Mouse (Mus musculus) hindbrain, embryonic 15.5 days (tissue): Measurements from ENCODE around the gene Art3. TPM values are rescaled to one million over a fixed set of nuclear protein-coding genes. Genes with fewer than 3 reads are reported as not detected.

Source experiments
- ATAC-seq: fragments of 200-750 bp; cut with Nextera tagmentation; 2 replicates; pipeline ENCODE4 v1.8.0; 2017; ENCODE audit warnings: low read depth, moderate number of reproducible peaks, moderate TSS enrichment; ENCODE audit not compliant: low FRiP score
- H3K27ac ChIP-seq: fragments of 300-500 bp; sonication (generic); replicated peaks from 2 replicates; pipeline ENCODE4 v1.5.1; 2015; ENCODE audit warnings: mild to moderate bottlenecking, inconsistent platforms
- H3K27me3 ChIP-seq: fragments of 300-500 bp; sonication (generic); 2 replicates; pipeline ENCODE4 v1.6.1; 2015; ENCODE audit warnings: control low read depth, inconsistent platforms
- H3K36me3 ChIP-seq: fragments of 300-500 bp; sonication (generic); 2 replicates; pipeline ENCODE4 v1.6.1; 2015; ENCODE audit warnings: control low read depth, inconsistent platforms
- H3K4me1 ChIP-seq: fragments of 300-500 bp; sonication (generic); replicated peaks from 2 replicates; pipeline ENCODE4 v1.6.1; 2015; ENCODE audit warnings: control low read depth, inconsistent platforms
- H3K4me2 ChIP-seq: fragments of 300-500 bp; sonication (generic); 2 replicates; pipeline ENCODE4 v1.6.1; 2015; ENCODE audit warnings: moderate library complexity, mild to moderate bottlenecking, inconsistent platforms
- H3K4me3 ChIP-seq: fragments of 300-500 bp; sonication (generic); 2 replicates; pipeline ENCODE4 v1.5.1; 2015; ENCODE audit warnings: mild to moderate bottlenecking, inconsistent platforms
- H3K9ac ChIP-seq: fragments of 300-500 bp; sonication (generic); 2 replicates; pipeline ENCODE4 v1.6.1; 2015; ENCODE audit warnings: inconsistent platforms
- H3K9me3 ChIP-seq: fragments of 300-500 bp; sonication (generic); 2 replicates; pipeline ENCODE4 v1.6.1; 2016; ENCODE audit warnings: control low read depth, inconsistent platforms
- WGBS: fragments of 180-500 bp; shearing (Covaris S2); methylation state at CpG from one replicate; pipeline ENCODE4 v1.1.7; 2015; 5-methylcytosine and 5-hydroxymethylcytosine counted together
- polyA plus RNA-seq: library from polyadenylated mRNA; unstranded; fragments of >200 nt; fragmentation: Nextera tagmentation; extraction: Ambion mirVana; gene quantifications from 2 replicates; pipeline ENCODE4 v1.2.1, GENCODE M21; 2015

Art3 gene
- polyA plus RNA-seq, 1 experiment from 2014 or later: 6.1 TPM

GRCm38 (mm10) chr5:92384855-92385254, 53.2 kb downstream of the Art3 start:
- ATAC-seq: no peak
- Histone ChIP-seq H3K9ac (no peak overlapping the region), H3K4me3 (no peak overlapping the region), H3K4me2 (no peak overlapping the region), H3K9me3 (no peaks in the 10 kb centered on the region), H3K4me1 (no peaks in the 10 kb centered on the region), H3K27me3 (0 out of 2 replicates have a peak, but pooled peaks cover 3% of the 10 kb centered on the region), H3K27ac (no peak overlapping the region), H3K36me3 (no peaks in the 10 kb centered on the region)
- WGBS: 47% methylated on average over 7 of the region's 7 CpGs

- no peak overlapping the region for H3K27ac ChIP-seq
- ATAC-seq: no peak
- H3K4me1 ChIP-seq: no peaks in the 10 kb centered on the region
- no peak overlapping the region for H3K9ac ChIP-seq
- 87% methylated on average over 5 of the region's 5 CpGs for WGBS
- no peaks in the 10 kb centered on the region for H3K36me3 ChIP-seq
- H3K9me3 ChIP-seq: no peaks in the 10 kb centered on the region
- H3K27me3 ChIP-seq: peaks cover 9% of the 10 kb centered on the region
- H3K4me2 ChIP-seq: no peak overlapping the region
- H3K4me3 ChIP-seq: no peak overlapping the region
These were observed 54.5 kb downstream of the Art3 start for GRCm38 (mm10) chr5:92386102-92386501.

GRCm38 (mm10) chr5:92386643-92387042, 55.0 kb downstream of the Art3 start:
- H3K4me1 ChIP-seq: no peaks in the 10 kb centered on the region
- no peaks in the 10 kb centered on the region for H3K9me3 ChIP-seq
- H3K4me3 ChIP-seq: no peak overlapping the region
- H3K36me3 ChIP-seq: no peaks in the 10 kb centered on the region
- 40% methylated on average over 6 of the region's 6 CpGs for WGBS
- H3K9ac ChIP-seq: no peak overlapping the region
- no peak overlapping the region for H3K4me2 ChIP-seq
- H3K27ac ChIP-seq: no peak overlapping the region
- H3K27me3 ChIP-seq: peaks cover 15% of the 10 kb centered on the region
- ATAC-seq: no peak

- H3K9ac ChIP-seq: no peak overlapping the region
- no peak overlapping the region for H3K27ac ChIP-seq
- H3K4me3 ChIP-seq: no peak overlapping the region
- 76% methylated on average over 11 of the region's 11 CpGs for WGBS
- no peaks in the 10 kb centered on the region for H3K36me3 ChIP-seq
- peaks cover 3% of the 10 kb centered on the region; the same call in 1 of the 2 replicates for H3K4me1 ChIP-seq
- H3K27me3 ChIP-seq: peaks cover 19% of the 10 kb centered on the region
- ATAC-seq: no peak
- H3K4me2 ChIP-seq: no peak overlapping the region
- H3K9me3 ChIP-seq: no peaks in the 10 kb centered on the region
These were observed 55.8 kb downstream of the Art3 start for GRCm38 (mm10) chr5:92387433-92387832.

- Histone ChIP-seq H3K36me3 (no peaks in the 10 kb centered on the region), H3K27me3 (peaks cover 31% of the 10 kb centered on the region), H3K4me3 (no peak overlapping the region), H3K9ac (no peak overlapping the region), H3K27ac (no peak overlapping the region), H3K4me2 (no peak overlapping the region), H3K4me1 (peaks cover 6% of the 10 kb centered on the region; the same call in 1 of the 2 replicates), H3K9me3 (no peaks in the 10 kb centered on the region)
- ATAC-seq: no peak
- WGBS: 71% methylated on average over 2 of the region's 2 CpGs
These were observed 58.4 kb downstream of the Art3 start for GRCm38 (mm10) chr5:92389977-92390376.

- Histone ChIP-seq H3K36me3 (no peaks in the 10 kb centered on the region), H3K4me1 (peaks cover 6% of the 10 kb centered on the region; the same call in 1 of the 2 replicates), H3K4me2 (no peak overlapping the region), H3K9ac (no peak overlapping the region), H3K27ac (no peak overlapping the region), H3K4me3 (no peak overlapping the region), H3K27me3 (peaks cover 31% of the 10 kb centered on the region), H3K9me3 (no peaks in the 10 kb centered on the region)
- no peak for ATAC-seq
- WGBS: 80% methylated on average over 8 of the region's 8 CpGs
These were observed 59.0 kb downstream of the Art3 start for GRCm38 (mm10) chr5:92390615-92391014.

- H3K36me3 ChIP-seq: no peaks in the 10 kb centered on the region
- H3K27me3 ChIP-seq: peaks cover 31% of the 10 kb centered on the region
- H3K9ac ChIP-seq: no peak overlapping the region
- ATAC-seq: no peak
- peaks cover 6% of the 10 kb centered on the region; the same call in 1 of the 2 replicates for H3K4me1 ChIP-seq
- no peaks in the 10 kb centered on the region for H3K9me3 ChIP-seq
- 48% methylated on average over 18 of the region's 18 CpGs for WGBS
- peak overlapping the region; percentile 41 for H3K4me2 ChIP-seq
- H3K4me3 ChIP-seq: peak overlapping the region; percentile 19
- no peak overlapping the region for H3K27ac ChIP-seq
These were observed 60.9 kb downstream of the Art3 start for GRCm38 (mm10) chr5:92392542-92392941.

- H3K27ac ChIP-seq: no peak overlapping the region
- H3K9ac ChIP-seq: no peak overlapping the region
- H3K27me3 ChIP-seq: peaks cover 31% of the 10 kb centered on the region
- H3K9me3 ChIP-seq: no peaks in the 10 kb centered on the region
- no peak overlapping the region for H3K4me3 ChIP-seq
- 72% methylated on average over 10 of the region's 10 CpGs for WGBS
- peaks cover 6% of the 10 kb centered on the region; the same call in 1 of the 2 replicates for H3K4me1 ChIP-seq
- no peak overlapping the region for H3K4me2 ChIP-seq
- no peaks in the 10 kb centered on the region for H3K36me3 ChIP-seq
- ATAC-seq: no peak
These were observed 62.2 kb downstream of the Art3 start for GRCm38 (mm10) chr5:92393863-92394262.

GRCm38 (mm10) chr5:92395764-92396163, 64.1 kb downstream of the Art3 start:
- WGBS: 93% methylated on average over 3 of the region's 3 CpGs
- no peak overlapping the region for H3K27ac ChIP-seq
- H3K9me3 ChIP-seq: no peaks in the 10 kb centered on the region
- no peak overlapping the region for H3K4me3 ChIP-seq
- peaks cover 27% of the 10 kb centered on the region for H3K27me3 ChIP-seq
- ATAC-seq: no peak
- peaks cover 6% of the 10 kb centered on the region; the same call in 1 of the 2 replicates for H3K4me1 ChIP-seq
- H3K9ac ChIP-seq: no peak overlapping the region
- no peak overlapping the region for H3K4me2 ChIP-seq
- H3K36me3 ChIP-seq: no peaks in the 10 kb centered on the region

- WGBS: 92% methylated on average over 6 of the region's 6 CpGs
- no peak overlapping the region for H3K4me3 ChIP-seq
- ATAC-seq: no peak
- peaks cover 6% of the 10 kb centered on the region; the same call in 1 of the 2 replicates for H3K4me1 ChIP-seq
- H3K9me3 ChIP-seq: no peaks in the 10 kb centered on the region
- H3K27me3 ChIP-seq: peaks cover 21% of the 10 kb centered on the region; the same call in 1 of the 2 replicates
- H3K36me3 ChIP-seq: no peaks in the 10 kb centered on the region
- H3K4me2 ChIP-seq: no peak overlapping the region
- no peak overlapping the region for H3K27ac ChIP-seq
- H3K9ac ChIP-seq: no peak overlapping the region
These were observed 64.8 kb downstream of the Art3 start for GRCm38 (mm10) chr5:92396476-92396875.

GRCm38 (mm10) chr5:92398153-92398552, 66.5 kb downstream of the Art3 start:
- Histone ChIP-seq H3K9me3 (no peaks in the 10 kb centered on the region), H3K27me3 (peaks cover 9% of the 10 kb centered on the region; the same call in 1 of the 2 replicates), H3K4me2 (no peak overlapping the region), H3K4me3 (no peak overlapping the region), H3K36me3 (no peaks in the 10 kb centered on the region), H3K27ac (no peak overlapping the region), H3K9ac (no peak overlapping the region), H3K4me1 (no peaks in the 10 kb centered on the region)
- WGBS: 22% methylated on average over 5 of the region's 5 CpGs
- ATAC-seq: peak; percentile 82

- H3K4me2 ChIP-seq: no peak overlapping the region
- no peaks in the 10 kb centered on the region for H3K36me3 ChIP-seq
- no peak overlapping the region for H3K27ac ChIP-seq
- H3K9ac ChIP-seq: no peak overlapping the region
- no peak overlapping the region for H3K4me3 ChIP-seq
- ATAC-seq: no peak
- H3K4me1 ChIP-seq: no peaks in the 10 kb centered on the region
- H3K27me3 ChIP-seq: no peaks in the 10 kb centered on the region
- H3K9me3 ChIP-seq: no peaks in the 10 kb centered on the region
- WGBS: 70% methylated on average over 9 of the region's 9 CpGs
These were observed 71.2 kb downstream of the Art3 start for GRCm38 (mm10) chr5:92402816-92403215.
